Mouse (Mus musculus) layer of hippocampus, adult 8-10 months (tissue): ENCODE measurements at regions not wholly inside any gene's neighbourhood (a gene's known extent, or its start where the extent isn't known, plus 50 kb on each side); places are given as distances from the start of the nearest gene placed in this dataset.

ENCODE experiments used
- DNase-seq, 2 experiments: peaks; one replicate each; pipeline ENCODE4 v3.0.0; 2022; ENCODE audit warnings: low spot score in 2 of 2

GRCm38 (mm10) chrX:70820518-70820917 is 229.5 kb upstream of the Mamld1 start:
- DNase-seq: peak in 1 of 2 experiments; percentile 3

GRCm38 (mm10) chrX:70817771-70818170 is 232.3 kb upstream of the Mamld1 start:
- no peak for DNase-seq

GRCm38 (mm10) chrX:70816662-70817061 is 233.4 kb upstream of the Mamld1 start:
- DNase-seq: no peak

GRCm38 (mm10) chrX:70791796-70792195 is 258.3 kb upstream of the Mamld1 start:
- no peak for DNase-seq

GRCm38 (mm10) chrX:70762862-70763261 is 285.9 kb upstream of the Tmem185a start:
- no peak for DNase-seq

- no peak for DNase-seq
Measured at GRCm38 (mm10) chrX:70713004-70713604, 236.1 kb upstream of the Tmem185a start.

- no peak for DNase-seq
Measured at GRCm38 (mm10) chrX:70682194-70682593, 205.2 kb upstream of the Tmem185a start.

- no peak for DNase-seq
Measured at GRCm38 (mm10) chrX:70667092-70667491, 190.1 kb upstream of the Tmem185a start.
